Mouse (Mus musculus): Measurements from ENCODE around the gene Mdp1.

Gene Mdp1

GRCm38 (mm10) chr14:55659960-55660573, at the start of gene Mdp1:
Mdp1 (minus strand) TSS chr14:55660508.
- POLR2A ChIA-PET: interaction anchor here (0.6 to 4.9 kb wide), 47 partner anchors 9 to 222 kb away, joined by 3 to 61 read pairs (median 4); partner anchors contain the start of genes Gmpr2 (in 4 of the 4), Nedd8 (in 4 of the 4), Rec8 (in 3 of the 4) and A730061H03Rik (in 2 of the 4)
- CTCF ChIA-PET: interaction anchor here (0.5 to 2.2 kb wide), 30 partner anchors 8 to 292 kb away, joined by 3 to 14 read pairs (median 3); partner anchors contain the start of genes Nedd8 (in 3 of the 4), Gmpr2 (in 2 of the 4), Psme2 (in 2 of the 4) and Rnf31 (in 2 of the 4)

GRCm38 (mm10) chr14:55709509-55709908, 49.2 kb upstream of the Mdp1 start:
- CTCF ChIA-PET: no interaction called here
- POLR2A ChIA-PET: interaction anchor here in 2 of 4 experiments (0.6 to 15.0 kb wide), 7 partner anchors 10 to 144 kb away, joined by 3 to 268 read pairs (median 3); partner anchors contain the start of genes Rabggta (in 2 of the 2), Gmpr2 (in 1 of the 2), Nedd8 (in 1 of the 2) and Tgm1 (in 1 of the 2)

GRCm38 (mm10) chr14:55707397-55707796, 47.1 kb upstream of the Mdp1 start:
- ChIA-PET CTCF (no interaction called here), POLR2A (interaction anchor here in 2 of 4 experiments (0.7 to 15.0 kb wide), 11 partner anchors 10 to 164 kb away, joined by 3 to 268 read pairs (median 4); partner anchors contain the start of genes Rabggta (in 2 of the 2), Gmpr2 (in 1 of the 2), Mdp1 (in 1 of the 2) and Nedd8 (in 1 of the 2))

GRCm38 (mm10) chr14:55706051-55706600, 45.8 kb upstream of the Mdp1 start:
- ChIA-PET CTCF (interaction anchor here in 1 of 4 experiments (0.5 kb wide), 1 partner anchor 257 kb away, joined by 6 read pairs; no protein-coding TSS in a partner anchor), POLR2A (interaction anchor here (0.6 to 15.0 kb wide), 11 partner anchors 11 to 38 kb away, joined by 3 to 268 read pairs (median 4); partner anchors contain the start of genes Rabggta (in 4 of the 4), Gmpr2 (in 2 of the 4), Nedd8 (in 2 of the 4) and Tgm1 (in 1 of the 4))

- CTCF ChIA-PET: interaction anchor here in 2 of 4 experiments (0.8 to 2.5 kb wide), 5 partner anchors 9 to 42 kb away, joined by 3 to 8 read pairs (median 3); partner anchors contain the start of genes Dhrs1 (in 1 of the 2), Nop9 (in 1 of the 2), Rabggta (in 1 of the 2) and Tinf2 (in 1 of the 2)
- POLR2A ChIA-PET: interaction anchor here (0.8 to 15.0 kb wide), 29 partner anchors 9 to 171 kb away, joined by 3 to 268 read pairs (median 7); partner anchors contain the start of genes Rabggta (in 3 of the 4), Gmpr2 (in 2 of the 4), Nedd8 (in 2 of the 4) and Rec8 (in 2 of the 4)
Observed at GRCm38 (mm10) chr14:55702761-55703160, 42.5 kb upstream of the Mdp1 start.

- ChIA-PET POLR2A (interaction anchor here in 3 of 4 experiments (0.9 to 15.0 kb wide), 24 partner anchors 10 to 199 kb away, joined by 3 to 268 read pairs (median 8); partner anchors contain the start of genes Tgm1 (in 3 of the 3), Rabggta (in 2 of the 3), Tinf2 (in 2 of the 3) and A730061H03Rik (in 1 of the 3)), CTCF (interaction anchor here in 3 of 4 experiments (0.6 to 2.5 kb wide), 7 partner anchors 11 to 129 kb away, joined by 3 to 8 read pairs (median 4); partner anchors contain the start of gene Tinf2 (in 1 of the 3))
Observed at GRCm38 (mm10) chr14:55701131-55701530, 40.8 kb upstream of the Mdp1 start.

- ChIA-PET POLR2A (interaction anchor here in 3 of 4 experiments (0.7 to 2.0 kb wide), 5 partner anchors 11 to 25 kb away, joined by 3 to 9 read pairs (median 4); partner anchors contain the start of gene Rabggta (in 2 of the 3)), CTCF (interaction anchor here in 2 of 4 experiments (0.5 to 0.7 kb wide), 3 partner anchors 49 to 437 kb away, joined by 4 to 6 read pairs (median 5); partner anchors contain the start of genes Dhrs1 (in 1 of the 2) and Nop9 (in 1 of the 2))
Observed at GRCm38 (mm10) chr14:55697226-55697625, 36.9 kb upstream of the Mdp1 start.

- CTCF ChIA-PET: no interaction called here
- POLR2A ChIA-PET: interaction anchor here in 2 of 4 experiments (0.9 to 3.0 kb wide), 7 partner anchors 13 to 33 kb away, joined by 3 to 20 read pairs (median 4); no protein-coding TSS in a partner anchor
Observed at GRCm38 (mm10) chr14:55689433-55689832, 29.1 kb upstream of the Mdp1 start.

- CTCF ChIA-PET: interaction anchor here (0.6 to 4.8 kb wide), 33 partner anchors 9 to 566 kb away, joined by 3 to 45 read pairs (median 3); partner anchors contain the start of genes Gmpr2 (in 2 of the 4), Ltb4r2 (in 2 of the 4), Nedd8 (in 2 of the 4) and A730061H03Rik (in 1 of the 4)
- POLR2A ChIA-PET: interaction anchor here (0.6 to 9.8 kb wide), 57 partner anchors 9 to 1206 kb away, joined by 3 to 77 read pairs (median 4); partner anchors contain the start of genes Gmpr2 (in 4 of the 4), Nedd8 (in 4 of the 4), Dhrs1 (in 3 of the 4) and Nop9 (in 3 of the 4)
Observed at GRCm38 (mm10) chr14:55682118-55682493, 21.8 kb upstream of the Mdp1 start.

GRCm38 (mm10) chr14:55681160-55682117, 21.1 kb upstream of the Mdp1 start, which contains the start of gene Tinf2:
Tinf2 (minus strand) TSS chr14:55681820.
- POLR2A ChIA-PET: interaction anchor here (0.6 to 9.8 kb wide), 74 partner anchors 9 to 218 kb away, joined by 3 to 77 read pairs (median 4); partner anchors contain the start of genes Gmpr2 (in 4 of the 4), Nedd8 (in 4 of the 4), Dhrs1 (in 3 of the 4) and Nop9 (in 3 of the 4)
- CTCF ChIA-PET: interaction anchor here (0.5 to 4.8 kb wide), 38 partner anchors 9 to 566 kb away, joined by 3 to 45 read pairs (median 3); partner anchors contain the start of genes Gmpr2 (in 3 of the 4), Nedd8 (in 3 of the 4), Ltb4r2 (in 2 of the 4) and A730061H03Rik (in 1 of the 4)

- CTCF ChIA-PET: no interaction called here
- POLR2A ChIA-PET: interaction anchor here in 2 of 4 experiments (0.5 to 9.8 kb wide), 4 partner anchors 15 to 123 kb away, joined by 3 to 77 read pairs (median 20); partner anchors contain the start of gene Rabggta (in 2 of the 2)
Observed at GRCm38 (mm10) chr14:55677615-55678014, 17.3 kb upstream of the Mdp1 start.

- CTCF ChIA-PET: interaction anchor here in 2 of 4 experiments (1.3 to 2.5 kb wide), 9 partner anchors 8 to 88 kb away, joined by 3 to 16 read pairs (median 8); partner anchors contain the start of genes Mdp1 (in 2 of the 2), Tinf2 (in 2 of the 2), Ltb4r2 (in 1 of the 2) and Rabggta (in 1 of the 2)
Observed at GRCm38 (mm10) chr14:55672741-55673060, 12.4 kb upstream of the Mdp1 start.

GRCm38 (mm10) chr14:55671833-55672740, 11.8 kb upstream of the Mdp1 start, which contains the start of the genes Gmpr2 and Nedd8:
Gmpr2 (plus strand) TSS chr14:55671941.
Nedd8 (minus strand) TSS chr14:55672124.
- CTCF ChIA-PET: interaction anchor here in 3 of 4 experiments (0.6 to 2.5 kb wide), 18 partner anchors 9 to 574 kb away, joined by 3 to 16 read pairs (median 4); partner anchors contain the start of genes Mdp1 (in 3 of the 3), Tinf2 (in 3 of the 3), Adcy4 (in 1 of the 3) and Ltb4r2 (in 1 of the 3)
- POLR2A ChIA-PET: interaction anchor here (0.6 to 3.0 kb wide), 114 partner anchors 9 to 657 kb away, joined by 3 to 61 read pairs (median 4); partner anchors contain the start of genes Mdp1 (in 4 of the 4), Rnf31 (in 4 of the 4), Tinf2 (in 4 of the 4) and A730061H03Rik (in 3 of the 4)

More at GRCm38 (mm10) chr14:55672741-55673060, 12.4 kb upstream of the Mdp1 start:
- POLR2A ChIA-PET: interaction anchor here (0.6 to 3.0 kb wide), 65 partner anchors 8 to 622 kb away, joined by 3 to 61 read pairs (median 6); partner anchors contain the start of genes Tinf2 (in 4 of the 4), Mdp1 (in 3 of the 4), Psme2 (in 3 of the 4) and Rnf31 (in 3 of the 4)

GRCm38 (mm10) chr14:55671486-55671832, 11.2 kb upstream of the Mdp1 start:
- POLR2A ChIA-PET: interaction anchor here (0.5 to 3.0 kb wide), 103 partner anchors 9 to 656 kb away, joined by 3 to 61 read pairs (median 4); partner anchors contain the start of genes Mdp1 (in 4 of the 4), Rnf31 (in 4 of the 4), A730061H03Rik (in 3 of the 4) and Psme2 (in 3 of the 4)
- CTCF ChIA-PET: interaction anchor here in 3 of 4 experiments (0.8 to 2.5 kb wide), 15 partner anchors 8 to 191 kb away, joined by 3 to 16 read pairs (median 4); partner anchors contain the start of genes Mdp1 (in 3 of the 3), Tinf2 (in 3 of the 3), Adcy4 (in 1 of the 3) and Ltb4r2 (in 1 of the 3)
